Mouse (Mus musculus): ENCODE measurements around the gene Pfkm.

Gene Pfkm

DNA sequence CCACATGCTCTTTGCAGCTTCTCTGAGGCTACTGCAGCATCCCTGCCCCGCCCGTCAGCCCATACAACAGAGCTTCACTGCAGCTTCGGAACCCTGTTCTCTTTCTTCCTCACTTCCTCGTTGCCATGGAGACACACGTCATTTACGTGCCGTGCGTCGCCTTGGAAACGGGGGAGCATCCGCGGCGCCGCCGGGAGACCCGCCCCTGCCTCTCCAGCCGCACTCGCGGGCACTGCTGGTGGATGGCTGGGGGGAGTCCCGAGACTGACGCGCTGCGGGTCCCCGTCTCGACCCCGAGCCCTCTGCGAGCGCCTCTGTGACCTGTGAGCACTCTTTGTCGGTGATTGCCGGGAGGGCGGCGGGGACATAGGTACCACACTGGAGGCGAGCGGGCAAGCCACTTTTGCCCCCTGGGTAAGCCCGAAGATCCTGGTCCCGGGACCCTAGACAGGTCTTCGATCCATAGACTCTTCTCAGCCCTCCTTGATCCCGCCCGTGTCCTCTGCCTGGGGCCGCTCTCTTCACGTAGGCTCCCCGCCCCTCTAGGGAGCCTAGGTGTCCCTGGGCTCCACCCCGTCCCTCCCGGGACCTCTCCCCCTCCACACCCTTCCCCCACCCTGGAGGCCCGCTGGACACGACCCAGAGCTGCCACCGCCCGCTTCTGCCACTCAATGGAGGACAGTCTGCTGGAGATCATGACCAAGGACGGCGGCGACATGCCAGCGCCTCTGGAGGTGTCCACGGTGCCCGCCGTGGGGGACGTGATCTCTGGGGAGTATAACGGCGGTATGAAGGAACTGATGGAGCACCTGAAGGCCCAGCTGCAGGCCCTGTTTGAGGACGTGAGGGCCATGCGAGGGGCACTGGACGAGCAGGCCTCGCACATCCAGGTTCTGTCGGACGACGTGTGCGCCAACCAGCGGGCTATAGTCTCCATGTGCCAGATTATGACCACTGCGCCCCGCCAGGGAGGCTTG is 75.5 kb downstream of the Pfkm start:
- peak in 1 of 2 experiments; percentile 23 for DNase-seq (ENCODE audit: low read depth in 1 of 2, low spot score in 2 of 2)

- no peak for DNase-seq (ENCODE audit: low read depth in 1 of 2, low spot score in 2 of 2)
Observed at GRCm38 (mm10) chr15:98168622-98169004, 76.2 kb downstream of the Pfkm start.

DNA sequence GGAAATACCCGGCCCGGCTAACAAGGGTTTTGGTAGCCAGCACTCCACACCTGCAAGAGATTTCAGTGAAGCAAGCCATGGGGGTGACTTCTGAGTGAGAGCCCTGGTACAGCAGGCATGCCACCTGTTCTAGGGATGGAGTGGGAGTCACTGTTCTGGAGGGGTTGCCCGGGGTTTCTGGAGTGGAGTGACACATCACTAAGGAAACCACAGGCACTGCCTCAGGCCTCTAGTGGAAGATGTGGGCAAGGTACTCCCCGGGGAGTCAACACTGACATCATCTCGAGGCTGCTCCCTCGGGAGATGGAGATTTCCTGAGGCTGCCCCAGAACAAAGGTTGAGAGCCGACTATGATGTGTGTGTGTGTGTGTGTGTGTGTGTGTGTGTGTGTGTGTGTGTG is 78.0 kb downstream of the Pfkm start:
- DNase-seq (ENCODE audit: low read depth in 1 of 2, low spot score in 2 of 2): no peak

DNA sequence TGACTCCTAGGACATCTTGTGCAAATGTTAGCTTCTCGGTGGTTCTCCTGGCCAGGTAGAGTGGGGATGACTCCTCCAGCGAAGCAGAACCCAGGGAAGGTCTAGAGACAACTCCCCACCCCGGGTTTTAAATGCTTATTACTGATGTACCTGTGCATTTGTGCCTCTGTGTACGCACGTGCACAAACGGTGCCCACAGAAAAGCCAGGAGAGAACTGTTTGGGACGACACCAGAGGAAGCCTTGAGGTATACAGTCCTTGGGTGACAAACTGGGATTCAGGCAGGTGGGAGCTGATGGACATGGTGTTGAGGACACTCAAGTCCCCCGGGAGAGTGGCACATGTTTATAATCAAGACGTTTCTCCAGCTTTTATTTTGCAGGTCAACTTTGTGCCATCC is 78.5 kb downstream of the Pfkm start:
- no peak for DNase-seq (ENCODE audit: low read depth in 1 of 2, low spot score in 2 of 2)

- DNase-seq (ENCODE audit: low read depth in 1 of 2, low spot score in 2 of 2): no peak
Observed at GRCm38 (mm10) chr15:98172113-98172512, 79.7 kb downstream of the Pfkm start.

DNA sequence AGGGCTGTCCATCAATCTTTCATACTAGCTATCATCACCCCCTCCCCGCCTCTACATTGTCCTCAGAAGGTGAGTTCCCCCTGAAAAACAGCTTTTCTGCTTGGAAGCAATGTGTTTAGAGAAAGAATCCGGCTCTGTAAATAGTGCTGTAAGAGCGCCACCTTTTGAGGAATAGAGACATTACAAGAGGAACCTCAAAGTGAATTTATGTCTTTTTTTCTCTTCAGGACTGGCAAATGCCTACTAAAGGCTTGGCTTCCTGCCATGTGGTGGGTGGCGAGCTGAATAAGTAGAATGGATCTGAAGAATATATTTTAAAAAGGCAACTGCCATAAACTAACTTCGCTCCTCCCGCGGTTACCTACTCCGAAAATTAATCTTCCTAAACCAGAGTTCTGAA is 81.4 kb downstream of the Pfkm start:
- DNase-seq (ENCODE audit: low read depth in 1 of 2, low spot score in 2 of 2): no peak

DNA sequence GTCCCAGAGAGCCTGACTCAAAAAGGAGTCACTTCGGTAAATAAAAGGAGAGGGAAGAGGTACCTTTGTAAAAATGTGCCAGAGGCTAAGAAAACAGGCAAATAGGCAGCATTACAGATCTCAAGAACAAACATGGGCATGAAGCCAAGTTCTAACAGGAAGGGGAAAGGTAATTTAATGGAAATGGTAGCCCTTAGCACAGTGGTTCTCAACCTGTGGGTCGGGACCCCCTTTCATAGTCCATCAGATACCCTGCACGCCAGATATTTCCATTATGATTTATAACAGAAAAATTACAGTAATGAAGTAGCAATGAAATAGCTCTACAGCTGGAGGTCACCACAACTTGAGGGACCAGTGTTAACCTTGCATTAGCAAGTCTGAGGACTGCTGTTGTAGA is 84.9 kb downstream of the Pfkm start:
- DNase-seq (ENCODE audit: low read depth in 1 of 2, low spot score in 2 of 2): no peak

DNA sequence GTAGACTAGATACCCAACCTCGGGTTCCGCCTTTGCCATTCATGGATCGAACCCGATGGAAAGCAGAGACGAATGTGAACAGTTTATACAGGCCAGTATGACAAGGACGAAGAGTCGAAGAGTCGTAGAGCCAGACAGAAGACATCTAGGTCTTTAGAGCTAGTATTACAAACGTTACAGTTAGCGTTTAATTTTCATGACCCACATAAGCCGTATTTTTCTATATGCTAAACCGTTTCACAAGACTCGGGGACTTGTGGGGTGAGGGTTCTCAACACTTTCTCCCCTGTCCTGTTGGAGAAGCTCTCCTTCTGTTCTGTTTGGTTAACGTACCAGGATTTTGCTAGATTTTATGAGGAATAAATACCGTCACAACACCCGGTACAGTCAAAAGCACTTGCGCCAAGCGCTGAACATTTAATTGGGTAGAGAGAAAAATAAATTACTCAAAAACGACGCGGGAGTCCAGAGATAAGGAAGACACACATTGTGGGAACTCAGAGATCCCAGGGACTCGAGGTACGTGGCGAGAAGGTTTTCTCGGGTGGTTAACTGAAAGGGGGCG is 88.3 kb downstream of the Pfkm start:
- no peak for DNase-seq (ENCODE audit: low read depth in 1 of 2, low spot score in 2 of 2)

DNA sequence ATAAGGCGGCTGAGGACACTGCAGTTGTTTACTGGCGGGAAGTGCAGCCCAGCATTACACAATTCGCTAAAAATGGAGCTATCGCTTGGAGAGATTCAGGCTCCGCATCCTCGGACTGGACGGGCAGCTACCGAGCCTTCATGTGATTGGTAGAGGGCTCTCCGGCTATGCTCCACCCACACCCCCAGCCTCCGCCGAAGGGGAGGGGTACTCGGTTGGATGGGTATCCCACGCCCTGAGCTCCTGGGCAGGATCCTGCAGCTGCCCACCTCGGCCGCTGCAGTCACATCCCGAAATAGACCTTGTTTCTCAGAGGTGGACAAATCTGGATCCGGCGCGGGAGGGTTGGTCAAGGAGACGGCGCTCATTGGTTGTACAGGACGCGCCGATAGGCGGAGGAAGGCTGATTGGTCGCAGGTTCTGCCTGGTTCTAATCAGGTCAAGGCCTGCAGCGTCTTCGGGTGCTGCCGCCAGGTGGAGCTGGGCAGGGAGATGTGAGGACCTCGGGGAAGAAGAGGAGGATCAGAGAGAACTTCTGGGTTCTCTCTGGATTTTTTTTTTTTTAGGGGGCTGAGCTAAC is 88.8 kb downstream of the Pfkm start:
- peak; percentile 37 to 44 for DNase-seq (ENCODE audit: low read depth in 1 of 2, low spot score in 2 of 2)
